Mouse (Mus musculus) MEL (cell line): ENCODE results near the gene Git1. TPM values are rescaled to one million over a fixed set of nuclear protein-coding genes. Genes with fewer than 3 reads are reported as not detected.
"Not testable (repeated sequence)": the region's sequence is repeated elsewhere in the genome, so short reads cannot be mapped to it uniquely, and the experiment has no call there.

Experiments used
- DNase-seq: peaks from one replicate; pipeline ENCODE4 v3.0.0; 2011; ENCODE audit warnings: low read depth, low spot score
- H3K27ac ChIP-seq: 2 replicates; pipeline ENCODE4 v1.5.1; 2012; ENCODE audit warnings: low read depth, mild to moderate bottlenecking, control low read depth, low read length, moderate library complexity; ENCODE audit not compliant: control insufficient read depth
- H3K27me3 ChIP-seq, 2 experiments: fragments of 150-350 bp in 1 of 2; sonication (generic) in 1 of 2; 2 replicates each; pipeline ENCODE4 v1.6.1; 2012; ENCODE audit warnings: low read length in 2 of 2, mild to moderate bottlenecking in 2 of 2, improper control_type of control experiment in 1 of 2, moderate library complexity in 1 of 2; ENCODE audit not compliant: insufficient read depth in 2 of 2, control insufficient read depth in 1 of 2
- H3K36me3 ChIP-seq, 2 experiments: 2 replicates each; pipeline ENCODE4 v1.6.1; 2012 to 2014; ENCODE audit warnings: low read length in 2 of 2, improper control_type of control experiment in 1 of 2, inconsistent platforms in 1 of 2, mild to moderate bottlenecking in 1 of 2; ENCODE audit not compliant: insufficient read depth in 2 of 2, control insufficient read depth in 1 of 2
- H3K4me1 ChIP-seq, 2 experiments: fragments of 150-350 bp in 1 of 2; sonication (generic) in 1 of 2; 2 replicates each; pipeline ENCODE4 v1.6.1; 2012; ENCODE audit warnings: low read length in 2 of 2, improper control_type of control experiment in 1 of 2, mild to moderate bottlenecking in 1 of 2; ENCODE audit not compliant: insufficient read depth in 2 of 2, control insufficient read depth in 1 of 2
- H3K4me3 ChIP-seq, 2 experiments: fragments of 150-350 bp in 1 of 2; sonication (generic) in 1 of 2; 2 replicates each; pipeline ENCODE4 v1.5.1; 2012; ENCODE audit warnings: low read depth in 2 of 2, low read length in 2 of 2, mild to moderate bottlenecking in 2 of 2, moderate library complexity in 2 of 2, control low read depth in 1 of 2, improper control_type of control experiment in 1 of 2; ENCODE audit not compliant: control insufficient read depth in 1 of 2, insufficient read depth in 1 of 2
- H3K79me2 ChIP-seq: 2 replicates; pipeline ENCODE4 v1.6.1; 2012; ENCODE audit warnings: mild to moderate bottlenecking, low read length, moderate library complexity; ENCODE audit not compliant: control insufficient read depth, poor library complexity, insufficient read depth
- H3K9ac ChIP-seq: 2 replicates; pipeline ENCODE4 v1.6.1; 2012; ENCODE audit warnings: low read depth, mild to moderate bottlenecking, control low read depth, low read length, moderate library complexity; ENCODE audit not compliant: control insufficient read depth, poor library complexity, severe bottlenecking
- H3K9me3 ChIP-seq: fragments of 150-350 bp; sonication (generic); replicated peaks from 2 replicates; pipeline ENCODE4 v1.6.1; 2012; ENCODE audit warnings: mild to moderate bottlenecking, low read length, improper control_type of control experiment, moderate library complexity; ENCODE audit not compliant: insufficient read depth
- CTCF ChIP-seq, 3 experiments: IDR thresholded peaks in 2 of 3; conservative IDR thresholded peaks in 1 of 3; 2 replicates each; pipeline ENCODE4 v1.5.1; 2011 to 2012; ENCODE audit warnings: low read length in 3 of 3, low read depth in 2 of 3, mild to moderate bottlenecking in 2 of 3, improper control_type of control experiment in 1 of 3, inconsistent platforms in 1 of 3, mixed read lengths in 1 of 3, moderate library complexity in 1 of 3; ENCODE audit not compliant: control insufficient read depth in 1 of 3, insufficient read depth in 1 of 3, poor library complexity in 1 of 3, severe bottlenecking in 1 of 3
- ETS1 ChIP-seq: IDR thresholded peaks from 2 replicates; pipeline ENCODE4 v1.6.1; 2012; ENCODE audit warnings: low read depth, mild to moderate bottlenecking, inconsistent platforms, low read length, improper control_type of control experiment, moderate library complexity
- HCFC1 ChIP-seq: IDR thresholded peaks from 2 replicates; pipeline ENCODE4 v1.6.1; 2012; ENCODE audit warnings: low read depth, mild to moderate bottlenecking, inconsistent platforms, low read length, improper control_type of control experiment, moderate library complexity
- MAX ChIP-seq: IDR thresholded peaks from 2 replicates; pipeline ENCODE4 v1.6.1; 2011; ENCODE audit warnings: low read length, improper control_type of control experiment
- MXI1 ChIP-seq: IDR thresholded peaks from 2 replicates; pipeline ENCODE4 v1.6.1; 2011; ENCODE audit warnings: mild to moderate bottlenecking, low read depth, low read length, improper control_type of control experiment
- MYC ChIP-seq: IDR thresholded peaks from 2 replicates; pipeline ENCODE4 v1.6.1; 2011; ENCODE audit warnings: low read depth, mild to moderate bottlenecking, low read length, improper control_type of control experiment, moderate library complexity
- NELFE ChIP-seq: IDR thresholded peaks from 2 replicates; pipeline ENCODE4 v1.6.1; 2011; ENCODE audit warnings: low read depth, low read length, improper control_type of control experiment
- RAD21 ChIP-seq: IDR thresholded peaks from 2 replicates; pipeline ENCODE4 v1.6.1; 2011; ENCODE audit warnings: mild to moderate bottlenecking, low read depth, low read length, improper control_type of control experiment
- SIN3A ChIP-seq: IDR thresholded peaks from 2 replicates; pipeline ENCODE4 v1.6.1; 2012; ENCODE audit warnings: low read length, improper control_type of control experiment, inconsistent platforms
- SMC3 ChIP-seq: IDR thresholded peaks from 2 replicates; pipeline ENCODE4 v1.6.1; 2011; ENCODE audit warnings: low read depth, low read length, improper control_type of control experiment
- TCF12 ChIP-seq: IDR thresholded peaks from 2 replicates; pipeline ENCODE4 v1.6.1; 2014; ENCODE audit warnings: low read depth, mild to moderate bottlenecking, inconsistent platforms, low read length, improper control_type of control experiment, moderate library complexity
- UBTF ChIP-seq: IDR thresholded peaks from 2 replicates; pipeline ENCODE4 v1.6.1; 2012; ENCODE audit warnings: low read depth, mild to moderate bottlenecking, inconsistent platforms, low read length, improper control_type of control experiment, moderate library complexity, borderline replicate concordance; ENCODE audit not compliant: insufficient read depth
- ZC3H11A ChIP-seq: IDR thresholded peaks from 2 replicates; pipeline ENCODE4 v1.6.1; 2012; ENCODE audit warnings: low read depth, mild to moderate bottlenecking, inconsistent platforms, low read length, improper control_type of control experiment
- ZKSCAN1 ChIP-seq: IDR thresholded peaks from 2 replicates; pipeline ENCODE4 v1.6.1; 2012; ENCODE audit warnings: low read depth, mild to moderate bottlenecking, inconsistent platforms, low read length, improper control_type of control experiment, moderate library complexity
- polyA plus RNA-seq, 2 experiments: library from polyadenylated mRNA; stranded (reverse) in 1 of 2; unstranded in 1 of 2; fragments of >175 nt in 1 of 2; fragments of >200 nt in 1 of 2; gene quantifications; 2 replicates each; pipeline versions ENCODE4 v1.2.1 to v1.2.4; 2012; ENCODE audit warnings: low replicate concordance in 2 of 2, low read depth in 1 of 2; ENCODE audit not compliant: insufficient read length in 2 of 2, insufficient read depth in 1 of 2, missing spikeins in 1 of 2
- total RNA-seq: library from RNA; depleted of rRNA; stranded (reverse); fragments of 300-350 nt; gene quantifications from 2 replicates; pipeline ENCODE4 v1.2.3, GENCODE M21; 2012

Gene Git1
- total and polyA plus RNA-seq, 3 experiments: 33.1 to 81.4 TPM; not detected in 1

DNA sequence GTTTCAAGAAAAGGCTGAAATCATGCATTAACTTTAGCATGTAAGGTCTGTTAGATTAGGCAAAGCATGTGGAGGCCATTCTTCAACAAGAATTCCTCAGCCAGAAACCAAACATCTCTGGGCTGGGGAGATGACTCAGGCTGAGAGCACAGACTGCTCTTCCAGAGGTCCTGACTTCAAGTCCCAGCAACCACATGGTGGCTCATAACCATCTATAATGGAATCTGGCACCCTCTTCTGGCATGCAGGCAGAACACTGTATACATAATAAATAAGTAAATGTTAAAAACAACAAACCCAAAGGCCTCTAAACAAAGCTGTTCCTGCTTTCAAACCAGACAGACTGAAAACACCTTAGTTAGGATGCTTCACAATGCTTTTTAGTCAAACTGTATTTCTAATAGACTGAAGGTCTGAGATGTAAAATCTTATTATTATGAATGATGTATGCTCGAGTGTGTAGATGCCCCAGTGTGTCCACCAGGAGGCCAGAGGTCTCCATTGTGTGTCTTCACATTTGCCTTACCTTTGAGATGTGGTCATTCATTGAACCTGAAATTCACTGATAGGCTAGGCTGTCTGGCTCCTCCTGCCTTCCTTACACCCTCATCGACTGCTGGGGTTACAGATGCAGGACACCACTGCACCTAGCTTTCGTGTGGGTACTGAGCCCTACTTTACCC is 32.6 kb downstream of the Git1 start:
- Histone ChIP-seq H3K9ac (no peak overlapping the region), H3K4me3 (no peak overlapping the region), H3K27me3 (no peaks in the 10 kb centered on the region), H3K36me3 (peaks cover 0 to 18% of the 10 kb centered on the region in 2 experiments; a peak in 2 of 4 replicates), H3K9me3 (no peaks in the 10 kb centered on the region), H3K4me1 (peaks cover 10 to 22% of the 10 kb centered on the region in 2 experiments; a peak in 3 of 4 replicates), H3K79me2 (no peaks in the 10 kb centered on the region), H3K27ac (no peak overlapping the region)
- peak; percentile 60 for DNase-seq
- TF ChIP-seq MYC (peak; percentile 87), UBTF (no peak), ETS1 (no peak), HCFC1 (peak; percentile 36; the same call in 1 of the 2 replicates), MXI1 (peak; percentile 20; the same call in 1 of the 2 replicates), CTCF (IDR thresholded peaks at IDR 0.05 in 2 of 3, conservative IDR thresholded peaks at IDR 0.05 in 1 of 3; ENCODE audit: control insufficient read depth in 1 of 3, insufficient read depth in 1 of 3, low read depth in 2 of 3, low read length in 3 of 3, poor library complexity in 1 of 3, severe bottlenecking in 1 of 3) (peak; percentile 30 to 47 (median 33); a peak in 4 of 6 replicates), NELFE (no peak), TCF12 (no peak), ZKSCAN1 (no peak), ZC3H11A (0 out of 2 replicates have a peak, but pooled peaks have one; percentile 22), RAD21 (peak; percentile 51), SIN3A (0 out of 2 replicates have a peak, but pooled peaks have one; percentile 23), MAX (peak; percentile 82), SMC3 (peak; percentile 54)

DNA sequence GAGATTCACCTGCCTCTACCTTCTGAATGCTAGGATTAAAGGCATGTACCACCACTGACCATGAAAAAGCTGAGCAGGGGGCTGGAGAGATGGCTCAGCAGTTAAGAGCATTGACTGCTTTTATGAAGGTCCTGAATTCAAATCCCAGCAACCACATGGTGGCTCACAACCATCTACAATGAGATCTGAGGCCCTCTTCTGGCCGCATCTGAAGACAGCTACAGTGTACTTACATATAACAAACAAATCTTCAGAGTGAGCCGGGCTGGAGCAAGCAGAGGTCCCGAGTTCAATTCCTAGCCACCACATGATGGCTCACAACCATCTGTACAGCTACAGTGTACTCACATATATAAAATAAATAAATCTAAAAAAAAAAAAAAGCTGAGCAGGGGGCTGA is 35.1 kb downstream of the Git1 start:
- not testable (repeated sequence) for H3K79me2 ChIP-seq, H3K4me3 ChIP-seq, DNase-seq, H3K27ac ChIP-seq, H3K9ac ChIP-seq, H3K27me3 ChIP-seq, H3K9me3 ChIP-seq
- peak; percentile 3; the same call in 1 of the 2 replicates for TF ChIP-seq SMC3
- peak in 1 of 3 experiments; percentile 27; a peak in 1 of 6 replicates for TF ChIP-seq CTCF (IDR thresholded peaks at IDR 0.05 in 2 of 3, conservative IDR thresholded peaks at IDR 0.05 in 1 of 3; ENCODE audit: control insufficient read depth in 1 of 3, insufficient read depth in 1 of 3, low read depth in 2 of 3, low read length in 3 of 3, poor library complexity in 1 of 3, severe bottlenecking in 1 of 3)
- Histone ChIP-seq H3K4me1 (peaks cover 9 to 20% of the 10 kb centered on the region in 2 experiments), H3K36me3 (peaks cover 0 to 25% of the 10 kb centered on the region in 2 experiments; a peak in 2 of 4 replicates)
